Mouse (Mus musculus) mouse embryonic stem cell (cell line): ENCODE results near the gene Bhlhe23.

Source experiments
- in situ Hi-C, 2 experiments: fragments of 300-500 bp; cut with MboI; formaldehyde crosslinking; loops; 1 replicate in 1 of 2; 3 replicates in 1 of 2; pipeline ENCODE4 v1.14.3; 2019 to 2020; ENCODE audit warnings: low sequenced_read_pairs in 2 of 2, low pct_unique_long_range_greater_than_20kb in 1 of 2, mixed read lengths in 1 of 2; ENCODE audit not compliant: unreplicated experiment in 1 of 2

Gene Bhlhe23

GRCm38 (mm10) chr2:180786732-180787131 is 10.0 kb upstream of the Bhlhe23 start:
- in situ Hi-C loops: loop anchor here (5.0 to 10.0 kb wide), 2 partner anchors 106 to 108 kb away; no protein-coding TSS in a partner anchor

- in situ Hi-C loops: loop anchor here in 1 of 2 experiments (10.0 kb wide), 1 partner anchor 115 kb away; no protein-coding TSS in a partner anchor
These were observed 3.6 kb upstream of the Bhlhe23 start for GRCm38 (mm10) chr2:180780282-180780681.

GRCm38 (mm10) chr2:180779226-180780104 is 2.8 kb upstream of the Bhlhe23 start:
- in situ Hi-C loops: loop anchor here in 1 of 2 experiments (10.0 kb wide), 1 partner anchor 115 kb away; no protein-coding TSS in a partner anchor

- in situ Hi-C loops: no loop called here
These were observed 1.1 kb downstream of the Bhlhe23 start for GRCm38 (mm10) chr2:180775641-180776040.

- in situ Hi-C loops: no loop called here
These were observed 1.5 kb downstream of the Bhlhe23 start for GRCm38 (mm10) chr2:180775223-180775622.

- in situ Hi-C loops: loop anchor here (5.0 to 25.0 kb wide), 3 partner anchors 183 to 303 kb away; partner anchors contain the start of genes Mrgbp (in 1 of the 2) and Slco4a1 (in 1 of the 2)
These were observed 11.0 kb downstream of the Bhlhe23 start for GRCm38 (mm10) chr2:180765713-180766112.

GRCm38 (mm10) chr2:180764986-180765385 is 11.7 kb downstream of the Bhlhe23 start:
- in situ Hi-C loops: loop anchor here (5.0 to 25.0 kb wide), 3 partner anchors 183 to 303 kb away; partner anchors contain the start of genes Mrgbp (in 1 of the 2) and Slco4a1 (in 1 of the 2)

- in situ Hi-C loops: loop anchor here in 1 of 2 experiments (25.0 kb wide), 1 partner anchor 296 kb away; the partner anchor contains the start of gene Slco4a1
These were observed 18.0 kb downstream of the Bhlhe23 start for GRCm38 (mm10) chr2:180758513-180759263.

- in situ Hi-C loops: loop anchor here in 1 of 2 experiments (25.0 kb wide), 1 partner anchor 294 kb away; the partner anchor contains the start of gene Slco4a1
These were observed 19.9 kb downstream of the Bhlhe23 start for GRCm38 (mm10) chr2:180756786-180757185.

- in situ Hi-C loops: loop anchor here in 1 of 2 experiments (25.0 kb wide), 1 partner anchor 294 kb away; the partner anchor contains the start of gene Slco4a1
These were observed 20.8 kb downstream of the Bhlhe23 start for GRCm38 (mm10) chr2:180755896-180756295.

GRCm38 (mm10) chr2:180754976-180755688 is 21.6 kb downstream of the Bhlhe23 start:
- in situ Hi-C loops: loop anchor here in 1 of 2 experiments (25.0 kb wide), 1 partner anchor 293 kb away; the partner anchor contains the start of gene Slco4a1

- in situ Hi-C loops: no loop called here
These were observed 27.8 kb downstream of the Bhlhe23 start for GRCm38 (mm10) chr2:180748904-180749303.

- in situ Hi-C loops: no loop called here
These were observed 30.0 kb downstream of the Bhlhe23 start for GRCm38 (mm10) chr2:180746569-180747192.

GRCm38 (mm10) chr2:180745248-180745927 is 31.3 kb downstream of the Bhlhe23 start:
- in situ Hi-C loops: no loop called here

- in situ Hi-C loops: loop anchor here in 1 of 2 experiments (5.0 kb wide), 1 partner anchor 41 kb away; no protein-coding TSS in a partner anchor
These were observed 33.4 kb downstream of the Bhlhe23 start for GRCm38 (mm10) chr2:180743321-180743720.

GRCm38 (mm10) chr2:180742820-180743219 is 33.9 kb downstream of the Bhlhe23 start:
- in situ Hi-C loops: loop anchor here in 1 of 2 experiments (5.0 kb wide), 1 partner anchor 41 kb away; no protein-coding TSS in a partner anchor

GRCm38 (mm10) chr2:180741421-180741820 is 35.3 kb downstream of the Bhlhe23 start:
- in situ Hi-C loops: loop anchor here in 1 of 2 experiments (5.0 kb wide), 1 partner anchor 39 kb away; no protein-coding TSS in a partner anchor
